Mouse (Mus musculus) gastrocnemius, adult 2 months (tissue): Measurements from ENCODE around the gene Pabpc4. TPM values are rescaled to one million over a fixed set of nuclear protein-coding genes. Genes with fewer than 3 reads are reported as not detected.
A peak's percentile ranks its signal among the peaks of the same experiment; 100 is the strongest.
"Not testable (repeated sequence)": the region's sequence is repeated elsewhere in the genome, so short reads cannot be mapped to it uniquely, and the experiment has no call there.

Experiments
- DNase-seq: peaks from one replicate; pipeline ENCODE4 v3.0.0; 2022
- H3K27ac ChIP-seq: fragments of 200-600 bp; 2 replicates; pipeline ENCODE4 v1.8.1; 2022; ENCODE audit warnings: mild to moderate bottlenecking
- H3K4me3 ChIP-seq: fragments of 200-600 bp; 2 replicates; pipeline ENCODE4 v1.8.1; 2022; ENCODE audit warnings: mild to moderate bottlenecking, moderate library complexity
- CTCF ChIP-seq: fragments of 200-600 bp; IDR thresholded peaks from 2 replicates; pipeline ENCODE4 v1.8.1; 2022; ENCODE audit warnings: antibody characterized with exemption, mild to moderate bottlenecking, moderate library complexity
- intact Hi-C: fragments of 180-260 bp; cut with DNase I; formaldehyde crosslinking; loops from one replicate; pipeline ENCODE4 v1.15.1; 2025
- total RNA-seq, 2 experiments: library from RNA; stranded (reverse); gene quantifications; 2 replicates each; pipeline ENCODE4 v1.2.3; 2021

Pabpc4 gene
- total RNA-seq, 2 experiments from 2014 or later: 325 to 341 TPM

DNA sequence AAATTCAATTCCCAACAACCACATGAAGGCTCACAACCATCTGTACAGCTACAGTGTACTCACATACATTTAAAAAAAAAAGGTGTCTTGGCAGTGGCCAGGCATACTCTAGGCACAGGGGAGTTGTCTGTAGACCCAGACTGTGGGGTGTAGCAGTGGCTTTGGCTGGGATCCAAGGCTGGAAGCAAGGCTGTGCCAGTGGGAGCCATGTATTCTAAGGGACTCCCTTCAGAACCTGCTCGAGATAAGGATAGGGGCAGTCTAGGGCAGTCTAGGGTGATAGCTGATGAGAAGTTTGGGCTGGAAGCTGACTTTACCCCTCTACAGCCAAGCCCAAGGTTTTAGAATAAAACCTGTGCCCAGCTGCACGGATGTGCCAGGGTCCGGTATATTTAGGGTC is 63.9 kb downstream of the Pabpc4 start:
- intact Hi-C loops: no loop called here
- Histone ChIP-seq H3K4me3 (no peak overlapping the region), H3K27ac (no peak overlapping the region)
- no peak for DNase-seq
- TF ChIP-seq CTCF: no peak

DNA sequence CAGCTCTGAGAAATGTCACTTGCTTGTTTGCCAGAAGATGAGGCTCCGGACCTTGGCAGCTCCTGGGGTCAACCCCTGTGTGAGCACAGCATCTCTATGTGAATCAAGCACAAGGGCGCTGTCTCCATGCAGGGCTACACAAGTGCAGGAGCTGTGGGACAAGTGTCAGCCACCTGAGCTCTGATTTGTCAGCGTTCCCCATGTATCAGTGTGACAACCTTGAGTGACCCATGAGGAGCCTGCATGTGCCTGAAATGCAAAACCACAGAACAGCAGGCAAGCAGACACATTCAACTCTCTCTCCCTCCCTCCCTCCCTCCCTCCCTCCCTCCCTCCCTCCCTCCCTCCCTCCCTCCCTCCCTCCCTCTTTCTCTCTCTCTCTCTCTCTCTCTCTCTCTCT is 65.5 kb downstream of the Pabpc4 start:
- H3K4me3 ChIP-seq: no peak overlapping the region
- DNase-seq: no peak
- intact Hi-C loops: no loop called here
- no peak overlapping the region for H3K27ac ChIP-seq
- no peak for TF ChIP-seq CTCF

DNA sequence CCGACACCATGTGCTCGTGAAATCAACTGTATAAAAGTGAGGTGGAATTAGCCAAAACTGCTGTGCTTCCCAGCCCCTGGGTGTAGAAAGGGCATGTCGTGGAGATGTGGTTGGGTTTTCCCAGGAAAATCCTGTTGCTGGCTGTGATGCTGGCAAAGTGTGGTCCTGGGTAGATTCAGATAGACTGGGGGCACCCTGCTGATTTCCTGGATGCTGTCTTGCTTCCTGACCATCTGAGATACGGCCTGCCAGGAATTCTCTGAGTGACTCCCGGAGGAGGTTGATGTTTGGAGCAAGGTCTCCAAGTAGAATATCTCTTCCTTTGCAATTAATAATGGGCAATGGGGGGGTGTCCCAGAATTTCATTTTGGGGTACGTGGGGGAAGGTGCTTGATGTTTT is 66.8 kb downstream of the Pabpc4 start:
- Histone ChIP-seq H3K27ac (no peak overlapping the region), H3K4me3 (no peak overlapping the region)
- no peak for DNase-seq
- intact Hi-C loops: no loop called here
- no peak for TF ChIP-seq CTCF

DNA sequence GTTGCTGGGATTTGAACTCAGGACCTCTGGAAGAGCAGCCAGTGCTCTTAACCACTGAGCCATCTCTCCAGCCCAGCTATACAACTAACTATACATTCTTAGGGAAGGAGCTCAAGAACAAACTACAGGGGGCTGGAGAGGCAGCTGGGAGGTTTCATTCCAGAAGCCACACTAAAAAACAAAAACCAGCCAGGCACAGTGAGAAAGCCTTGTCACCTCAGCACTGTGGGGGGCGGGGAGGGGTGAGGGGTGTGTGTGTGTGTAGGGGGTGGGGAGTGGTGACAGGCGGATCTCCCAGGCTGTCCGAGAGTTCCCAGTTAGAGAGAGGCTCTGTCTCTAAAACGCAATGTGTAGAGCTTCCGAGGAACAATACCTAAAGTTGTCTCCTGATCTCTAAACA is 69.2 kb downstream of the Pabpc4 start:
- intact Hi-C loops: no loop called here
- Histone ChIP-seq H3K27ac (no peak overlapping the region), H3K4me3 (no peak overlapping the region)
- TF ChIP-seq CTCF: no peak
- DNase-seq: no peak

- H3K27ac ChIP-seq, intact Hi-C loops, H3K4me3 ChIP-seq, DNase-seq: not testable (repeated sequence)
Observed at GRCm38 (mm10) chr4:123331961-123332360, 69.8 kb downstream of the Pabpc4 start.

DNA sequence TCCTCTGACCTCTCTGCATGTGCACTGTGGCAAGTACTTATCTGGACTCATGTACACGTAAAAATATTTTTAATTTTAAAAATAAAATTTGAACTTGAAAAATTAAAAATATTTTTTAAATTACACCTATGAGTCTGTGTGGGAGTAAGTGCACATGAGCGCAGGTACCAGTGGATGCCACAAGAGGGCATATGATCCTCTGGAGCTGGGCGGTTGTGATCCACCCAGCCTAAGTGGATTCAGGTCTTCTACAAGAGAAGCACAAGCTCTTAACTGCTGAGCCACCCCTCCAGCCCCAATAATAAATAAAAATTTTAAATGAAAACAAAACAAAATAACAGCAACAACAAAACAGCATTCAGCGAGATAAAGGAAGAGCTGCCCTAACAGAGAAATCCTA is 71.0 kb downstream of the Pabpc4 start:
- TF ChIP-seq CTCF: peak; percentile 32
- H3K4me3 ChIP-seq: no peak overlapping the region
- DNase-seq: no peak
- intact Hi-C loops: no loop called here
- no peak overlapping the region for H3K27ac ChIP-seq

GRCm38 (mm10) chr4:123334177-123334576 is 72.0 kb downstream of the Pabpc4 start:
- intact Hi-C loops: no loop called here
- Histone ChIP-seq H3K27ac (peak overlapping the region; percentile 31; the same call in 1 of the 2 replicates), H3K4me3 (no peak overlapping the region)
- DNase-seq: no peak
- no peak for TF ChIP-seq CTCF

GRCm38 (mm10) chr4:123335244-123335643 is 73.1 kb downstream of the Pabpc4 start:
- H3K27ac ChIP-seq, DNase-seq, H3K4me3 ChIP-seq, intact Hi-C loops: not testable (repeated sequence)

DNA sequence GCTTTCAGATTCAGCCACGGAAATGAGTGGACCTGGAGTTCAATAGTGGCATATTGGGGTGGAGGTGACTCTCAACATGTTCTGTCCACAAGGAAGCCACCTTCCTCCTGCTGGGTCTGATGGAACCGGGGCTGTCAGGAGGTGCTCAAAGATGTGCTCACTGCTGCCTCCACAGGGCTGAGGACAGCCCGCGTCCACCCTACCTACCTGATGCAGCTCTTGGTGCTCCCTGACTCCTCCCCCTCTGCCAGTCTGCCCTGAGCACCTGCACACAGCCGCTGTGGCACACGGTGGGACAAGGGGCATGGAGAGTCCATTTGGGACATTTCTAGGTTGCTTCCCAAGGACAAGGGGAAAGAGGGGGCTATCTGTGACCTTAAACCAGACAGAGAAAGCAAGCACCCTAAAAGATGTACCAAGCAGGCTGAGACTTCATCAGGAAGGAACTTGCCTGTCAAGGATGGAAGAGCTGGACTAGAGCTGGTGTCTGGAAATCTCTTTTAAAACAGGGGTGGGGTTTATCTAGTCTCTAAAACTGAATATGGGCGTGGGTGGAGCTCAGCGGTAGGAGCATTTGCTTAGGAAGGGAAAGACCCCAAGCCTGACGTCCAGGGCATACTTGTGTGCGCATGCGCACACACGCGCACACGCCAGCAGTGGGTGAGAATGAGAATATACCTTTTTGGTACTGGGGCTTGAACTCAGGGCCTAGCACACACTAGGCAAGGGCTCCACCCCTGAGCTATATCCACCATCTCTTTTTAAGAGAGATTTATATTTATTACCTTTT is 73.8 kb downstream of the Pabpc4 start:
- no peak for DNase-seq
- Histone ChIP-seq H3K27ac (no peak overlapping the region), H3K4me3 (no peak overlapping the region)
- intact Hi-C loops: no loop called here
- no peak for TF ChIP-seq CTCF

DNA sequence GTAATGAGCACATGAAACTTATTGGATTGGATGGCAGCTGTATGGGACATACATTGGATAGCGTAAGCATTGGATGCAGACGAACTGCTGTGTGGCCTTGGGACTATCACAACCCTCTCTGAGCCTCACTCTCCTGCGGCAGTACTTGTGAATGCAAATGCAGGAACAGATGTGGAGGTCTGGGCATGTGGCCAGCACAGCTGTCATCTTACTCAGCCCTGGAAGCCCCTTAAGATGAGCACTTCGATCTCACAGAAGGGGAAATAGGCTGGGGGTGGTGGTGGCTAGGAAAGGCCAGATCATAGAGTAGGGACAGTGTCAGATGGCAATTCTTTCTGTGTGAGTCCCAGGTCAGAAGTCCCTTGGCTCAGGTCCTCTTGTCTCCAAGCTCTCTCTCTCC is 75.5 kb downstream of the Pabpc4 start:
- intact Hi-C loops: no loop called here
- DNase-seq: no peak
- no peak for TF ChIP-seq CTCF
- Histone ChIP-seq H3K27ac (no peak overlapping the region), H3K4me3 (no peak overlapping the region)

GRCm38 (mm10) chr4:123340232-123340631 is 78.1 kb downstream of the Pabpc4 start:
- DNase-seq: no peak
- H3K27ac ChIP-seq: 0 out of 2 replicates have a peak overlapping the region, but pooled peaks have one; percentile 12
- no peak for TF ChIP-seq CTCF
- H3K4me3 ChIP-seq: no peak overlapping the region
- intact Hi-C loops: no loop called here

- intact Hi-C loops: no loop called here
- no peak for DNase-seq
- Histone ChIP-seq H3K4me3 (peak overlapping the region; percentile 77), H3K27ac (peak overlapping the region; percentile 39)
- TF ChIP-seq CTCF: no peak
Observed at GRCm38 (mm10) chr4:123342091-123342641, 80.0 kb downstream of the Pabpc4 start.

DNA sequence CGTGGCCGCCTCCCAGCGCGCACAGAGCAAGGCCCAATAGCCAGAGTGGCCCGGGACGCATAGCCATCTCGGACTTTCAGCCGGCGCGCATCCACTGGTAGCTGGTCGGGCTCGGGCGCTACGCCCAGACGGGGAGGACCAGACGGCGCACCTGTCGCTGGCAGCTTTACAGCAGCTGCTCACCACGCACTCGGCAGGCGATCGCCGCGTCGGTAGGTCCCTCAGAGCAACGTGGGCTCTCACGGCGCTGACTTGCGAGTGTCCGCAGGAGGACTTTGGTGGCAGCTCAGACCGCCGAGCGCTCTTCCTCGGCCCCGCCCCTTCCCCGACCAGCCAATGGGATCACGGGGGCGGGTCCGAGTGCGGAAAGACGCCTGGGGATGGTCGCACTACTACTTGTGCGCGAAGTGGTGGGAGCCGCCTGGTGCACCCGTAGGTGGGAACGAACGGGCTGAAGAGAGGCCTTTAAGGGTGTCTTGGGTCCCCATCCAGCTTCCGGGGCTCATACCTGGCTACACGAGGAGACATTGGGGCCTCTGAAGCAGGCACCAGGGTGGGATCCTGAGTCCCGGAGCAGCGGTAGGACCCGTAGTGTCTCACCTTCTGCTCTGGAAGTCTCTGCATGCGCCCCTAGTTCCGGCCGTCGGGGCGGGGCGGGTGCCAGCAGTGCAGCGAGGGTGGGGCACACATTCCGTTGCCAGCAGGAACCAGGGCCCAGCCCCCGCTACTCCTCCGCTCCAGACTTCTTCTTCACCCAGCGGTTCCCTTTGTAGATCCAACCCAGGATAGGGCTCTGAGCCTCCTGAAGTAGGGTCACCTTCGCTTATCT is 80.7 kb downstream of the Pabpc4 start, which contains the start of gene Bmp8a:
Gene Bmp8a (minus strand): TSS at position 611 of the 829 bp plus-strand sequence.
- no peak for TF ChIP-seq CTCF
- peak; percentile 79 for DNase-seq
- Histone ChIP-seq H3K4me3 (peak within 1 kb of the TSS; percentile 77), H3K27ac (peak within 1 kb of the TSS; percentile 39)
- intact Hi-C loops: no loop called here
